Mouse (Mus musculus) natural killer cell, adult 2 months (primary cell): ENCODE data around the gene Cd274.

ENCODE experiments used
- DNase-seq, 2 experiments: peaks; one replicate each; pipeline ENCODE4 v3.0.0; 2022; ENCODE audit warnings: low spot score in 2 of 2

Gene Cd274

GRCm38 (mm10) chr19:29364076-29364475, 3.2 kb upstream of the Cd274 start:
- DNase-seq: peak in 1 of 2 experiments; percentile 76

- peak in 1 of 2 experiments; percentile 74 for DNase-seq
Observed at GRCm38 (mm10) chr19:29365105-29365504, 2.1 kb upstream of the Cd274 start.

- DNase-seq: no peak
Observed at GRCm38 (mm10) chr19:29366226-29366968, 858 bp upstream of the Cd274 start.

- DNase-seq: no peak
Observed at GRCm38 (mm10) chr19:29368041-29368440, 786 bp downstream of the Cd274 start.

GRCm38 (mm10) chr19:29368671-29369309, 1.5 kb downstream of the Cd274 start:
- DNase-seq: no peak

- no peak for DNase-seq
Observed at GRCm38 (mm10) chr19:29370112-29370511, 2.9 kb downstream of the Cd274 start.

GRCm38 (mm10) chr19:29370545-29371283, 3.5 kb downstream of the Cd274 start:
- no peak for DNase-seq

- DNase-seq: no peak
Observed at GRCm38 (mm10) chr19:29371284-29372081, 4.2 kb downstream of the Cd274 start.

GRCm38 (mm10) chr19:29372138-29372537, 4.9 kb downstream of the Cd274 start:
- DNase-seq: no peak

GRCm38 (mm10) chr19:29372621-29373020, 5.4 kb downstream of the Cd274 start:
- no peak for DNase-seq

- no peak for DNase-seq
Observed at GRCm38 (mm10) chr19:29373438-29373837, 6.2 kb downstream of the Cd274 start.

GRCm38 (mm10) chr19:29374947-29375346, 7.7 kb downstream of the Cd274 start:
- DNase-seq: no peak

- DNase-seq: no peak
Observed at GRCm38 (mm10) chr19:29376382-29376781, 9.1 kb downstream of the Cd274 start.

- DNase-seq: no peak
Observed at GRCm38 (mm10) chr19:29379839-29380603, 12.8 kb downstream of the Cd274 start.

GRCm38 (mm10) chr19:29383368-29383767, 16.1 kb downstream of the Cd274 start:
- DNase-seq: no peak

- no peak for DNase-seq
Observed at GRCm38 (mm10) chr19:29384412-29384811, 17.2 kb downstream of the Cd274 start.

- no peak for DNase-seq
Observed at GRCm38 (mm10) chr19:29384994-29385393, 17.7 kb downstream of the Cd274 start.

- DNase-seq: no peak
Observed at GRCm38 (mm10) chr19:29385822-29386221, 18.6 kb downstream of the Cd274 start.

GRCm38 (mm10) chr19:29388818-29389217, 21.6 kb downstream of the Cd274 start:
- no peak for DNase-seq

- DNase-seq: no peak
Observed at GRCm38 (mm10) chr19:29390483-29390882, 23.2 kb downstream of the Cd274 start.

- DNase-seq: peak; percentile 49 to 62
Observed at GRCm38 (mm10) chr19:29391279-29391678, 24.0 kb downstream of the Cd274 start.
